Mouse (Mus musculus) limb, embryonic 15.5 days (tissue): ENCODE measurements around the gene Ahcyl2. TPM values are rescaled to one million over a fixed set of nuclear protein-coding genes. Genes with fewer than 3 reads are reported as not detected.
A peak's percentile ranks its signal among the peaks of the same experiment; 100 is the strongest.

Experiments used
- ATAC-seq: fragments of 200-750 bp; cut with Nextera tagmentation; 2 replicates; pipeline ENCODE4 v1.8.0; 2017; ENCODE audit warnings: low read depth, moderate TSS enrichment; ENCODE audit not compliant: insufficient number of reproducible peaks, low FRiP score, low TSS enrichment
- H3K27ac ChIP-seq: fragments of 300-500 bp; sonication (generic); 2 replicates; pipeline ENCODE4 v1.5.1; 2015; ENCODE audit warnings: moderate library complexity, mild to moderate bottlenecking, inconsistent platforms
- H3K27me3 ChIP-seq: fragments of 300-500 bp; sonication (generic); 2 replicates; pipeline ENCODE4 v1.6.1; 2015; ENCODE audit warnings: inconsistent platforms
- H3K36me3 ChIP-seq: fragments of 300-500 bp; sonication (generic); 2 replicates; pipeline ENCODE4 v1.6.1; 2015; ENCODE audit warnings: inconsistent platforms
- H3K4me1 ChIP-seq: fragments of 300-500 bp; sonication (generic); 2 replicates; pipeline ENCODE4 v1.6.1; 2015; ENCODE audit warnings: inconsistent platforms
- H3K4me2 ChIP-seq: fragments of 300-500 bp; sonication (generic); 2 replicates; pipeline ENCODE4 v1.6.1; 2015; ENCODE audit warnings: mild to moderate bottlenecking, inconsistent platforms
- H3K4me3 ChIP-seq: fragments of 300-500 bp; sonication (generic); 2 replicates; pipeline ENCODE4 v1.5.1; 2015; ENCODE audit warnings: mild to moderate bottlenecking, inconsistent platforms
- H3K9ac ChIP-seq: fragments of 300-500 bp; sonication (generic); 2 replicates; pipeline ENCODE4 v1.6.1; 2015; ENCODE audit warnings: inconsistent platforms
- H3K9me3 ChIP-seq: fragments of 300-500 bp; sonication (generic); 2 replicates; pipeline ENCODE4 v1.6.1; 2016; ENCODE audit warnings: inconsistent platforms
- WGBS: fragments of 180-500 bp; shearing (Covaris S2); methylation state at CpG from one replicate; pipeline ENCODE4 v1.1.7; 2015; 5-methylcytosine and 5-hydroxymethylcytosine counted together
- polyA plus RNA-seq: library from polyadenylated mRNA; unstranded; fragments of >200 nt; fragmentation: Nextera tagmentation; extraction: Ambion mirVana; gene quantifications from 2 replicates; pipeline ENCODE4 v1.2.1, GENCODE M21; 2015

The Ahcyl2 gene
- polyA plus RNA-seq, 1 experiment from 2014 or later = 13.4 TPM

DNA sequence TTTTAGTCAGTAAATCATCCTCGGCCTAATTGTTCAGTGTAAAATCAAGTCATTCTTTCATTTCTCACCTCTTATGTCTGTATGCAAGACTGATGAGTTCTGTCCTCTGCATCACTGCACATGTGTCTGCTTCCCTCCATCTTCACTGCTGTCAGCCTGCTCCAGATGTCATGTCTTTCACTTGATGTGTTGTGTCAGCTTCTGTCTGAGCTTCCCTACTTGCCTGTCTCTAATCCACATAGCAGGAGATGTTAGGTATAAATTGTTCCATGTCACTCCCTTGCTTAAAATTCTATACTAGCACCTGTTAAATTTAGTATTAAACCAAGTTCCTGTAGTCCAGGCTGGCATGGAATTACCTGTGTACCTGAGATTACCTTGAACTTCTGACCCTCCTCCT, 72.2 kb downstream of the Ahcyl2 start:
- no peak overlapping the region for H3K27ac ChIP-seq
- H3K36me3 ChIP-seq = peaks cover under 1% of the 10 kb centered on the region; the same call in 1 of the 2 replicates
- no peak for ATAC-seq
- no peaks in the 10 kb centered on the region for H3K9me3 ChIP-seq
- H3K4me2 ChIP-seq = no peak overlapping the region
- 96% methylated on average over 1 of the region's 1 CpGs for WGBS
- no peaks in the 10 kb centered on the region for H3K4me1 ChIP-seq
- no peak overlapping the region for H3K4me3 ChIP-seq
- H3K27me3 ChIP-seq = no peaks in the 10 kb centered on the region
- no peak overlapping the region for H3K9ac ChIP-seq

DNA sequence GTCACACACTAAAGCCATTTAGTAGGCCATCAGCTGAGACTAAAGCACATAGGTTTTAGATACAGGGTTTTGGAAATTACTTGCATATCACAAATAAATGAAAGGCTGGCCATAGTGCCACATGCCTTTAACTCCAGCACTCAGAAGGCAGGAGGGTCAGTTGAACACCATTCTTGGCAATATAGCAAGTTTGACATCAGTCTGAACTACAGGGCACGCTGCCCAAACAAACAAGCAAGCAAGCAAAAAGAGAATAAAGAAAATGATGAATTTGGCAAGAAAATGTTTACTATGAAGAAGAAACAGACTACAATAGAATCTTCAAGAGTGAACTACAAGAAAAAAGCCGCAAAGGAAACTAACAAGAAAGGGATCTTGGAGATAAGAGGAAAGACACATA, 73.7 kb downstream of the Ahcyl2 start:
- Histone ChIP-seq H3K4me2 (no peak overlapping the region), H3K27ac (no peak overlapping the region), H3K27me3 (no peaks in the 10 kb centered on the region), H3K36me3 (no peaks in the 10 kb centered on the region), H3K9me3 (no peaks in the 10 kb centered on the region), H3K4me1 (no peaks in the 10 kb centered on the region), H3K9ac (no peak overlapping the region), H3K4me3 (no peak overlapping the region)
- WGBS = 93% methylated on average over 2 of the region's 2 CpGs
- ATAC-seq = no peak

DNA sequence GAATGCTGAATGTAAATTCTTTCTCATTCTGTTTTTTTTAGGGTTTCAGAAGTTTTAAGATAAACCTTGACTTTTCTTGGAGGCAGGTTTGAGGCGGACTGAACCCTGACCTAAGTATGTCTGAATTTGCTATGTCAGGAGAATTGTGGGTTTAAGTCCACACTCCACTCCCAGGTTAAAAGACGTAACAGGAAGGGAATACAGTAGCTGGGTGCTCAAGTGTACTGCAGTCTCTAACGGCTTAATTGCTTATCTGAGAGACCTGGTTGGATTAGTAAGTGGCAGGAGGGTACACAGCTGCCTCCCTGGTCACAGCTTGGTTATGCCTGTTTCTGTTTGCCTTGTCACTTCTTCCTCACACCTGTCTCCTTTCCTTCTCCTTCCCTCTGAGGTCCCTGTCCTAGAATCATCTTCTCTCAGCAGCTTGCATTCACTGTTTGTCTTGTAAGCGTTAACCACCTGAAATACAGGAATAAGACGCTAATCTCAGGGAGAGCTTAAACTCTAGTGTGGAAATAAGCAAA, 79.9 kb downstream of the Ahcyl2 start:
- no peak overlapping the region for H3K4me3 ChIP-seq
- ATAC-seq = no peak
- 71% methylated on average over 5 of the region's 5 CpGs for WGBS
- no peaks in the 10 kb centered on the region for H3K27me3 ChIP-seq
- no peaks in the 10 kb centered on the region for H3K4me1 ChIP-seq
- no peaks in the 10 kb centered on the region for H3K36me3 ChIP-seq
- H3K9ac ChIP-seq = no peak overlapping the region
- H3K4me2 ChIP-seq = no peak overlapping the region
- H3K27ac ChIP-seq = no peak overlapping the region
- no peaks in the 10 kb centered on the region for H3K9me3 ChIP-seq

DNA sequence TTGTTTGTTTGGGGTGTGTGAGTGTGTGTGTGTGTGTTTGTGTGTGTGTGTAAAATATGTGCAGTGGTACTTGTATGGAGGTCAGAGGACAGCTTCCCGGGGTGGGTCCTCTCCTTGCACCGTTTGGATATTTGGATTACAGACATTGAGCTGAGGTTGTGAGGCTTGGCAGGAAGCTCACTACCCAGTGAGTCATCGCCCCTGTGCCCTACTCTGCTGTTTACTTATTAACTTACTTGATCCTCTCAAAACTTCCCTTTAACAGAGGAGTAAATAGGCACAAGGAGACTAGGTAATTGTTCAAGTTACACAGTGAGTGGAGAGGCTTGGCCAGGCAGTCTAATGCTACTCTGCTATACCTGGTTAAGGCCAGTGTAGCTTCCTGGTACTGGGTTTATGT, 81.0 kb downstream of the Ahcyl2 start:
- 72% methylated on average over 3 of the region's 3 CpGs for WGBS
- no peaks in the 10 kb centered on the region for H3K27me3 ChIP-seq
- no peaks in the 10 kb centered on the region for H3K36me3 ChIP-seq
- no peak overlapping the region for H3K4me3 ChIP-seq
- H3K4me2 ChIP-seq = no peak overlapping the region
- no peaks in the 10 kb centered on the region for H3K9me3 ChIP-seq
- H3K27ac ChIP-seq = no peak overlapping the region
- H3K9ac ChIP-seq = no peak overlapping the region
- ATAC-seq = no peak
- peaks cover 3% of the 10 kb centered on the region; the same call in 1 of the 2 replicates for H3K4me1 ChIP-seq

DNA sequence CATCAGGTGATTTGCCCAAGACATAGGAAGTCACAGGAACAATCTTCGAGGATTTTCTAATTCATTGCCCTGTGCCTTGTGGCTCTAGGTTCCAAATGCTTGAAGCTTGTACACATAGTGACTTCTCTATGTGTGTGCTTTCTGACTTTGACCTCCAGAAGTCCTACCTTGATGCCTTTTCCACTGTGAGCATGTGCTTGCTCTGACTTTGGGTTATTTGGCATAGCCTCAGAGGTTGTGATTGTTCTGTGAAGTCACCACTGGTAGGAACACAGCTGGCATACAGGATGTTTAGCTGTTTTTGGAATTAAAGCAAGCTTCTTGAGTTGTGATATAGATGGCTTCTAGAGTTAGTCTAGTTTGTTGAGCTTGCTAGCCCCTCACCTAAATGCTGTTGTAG, 82.3 kb downstream of the Ahcyl2 start:
- H3K36me3 ChIP-seq = no peaks in the 10 kb centered on the region
- H3K4me1 ChIP-seq = peaks cover 5% of the 10 kb centered on the region; the same call in 1 of the 2 replicates
- H3K9ac ChIP-seq = no peak overlapping the region
- H3K4me3 ChIP-seq = no peak overlapping the region
- WGBS = 94% methylated on average over 1 of the region's 1 CpGs
- H3K9me3 ChIP-seq = no peaks in the 10 kb centered on the region
- H3K4me2 ChIP-seq = no peak overlapping the region
- no peak overlapping the region for H3K27ac ChIP-seq
- no peaks in the 10 kb centered on the region for H3K27me3 ChIP-seq
- no peak for ATAC-seq

DNA sequence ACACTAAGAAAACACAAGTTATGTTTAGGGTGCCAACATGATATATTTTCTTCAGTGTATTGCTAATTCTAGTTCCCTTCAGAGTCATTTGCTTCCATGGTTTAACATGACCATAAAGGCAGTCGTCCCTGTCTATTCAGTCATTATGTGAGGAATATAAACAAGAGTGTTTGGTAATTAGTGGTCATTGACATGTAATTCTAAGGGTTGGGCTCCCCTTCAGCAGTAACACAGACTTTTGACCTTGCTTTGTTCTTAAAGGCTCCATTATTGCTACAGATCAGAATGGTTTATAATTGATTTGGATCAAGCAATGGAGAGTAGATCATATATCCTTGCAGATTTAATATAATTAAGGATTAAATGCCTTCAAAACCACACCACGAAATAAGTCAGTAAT, 82.9 kb downstream of the Ahcyl2 start:
- 60% methylated on average over 2 of the region's 2 CpGs for WGBS
- no peaks in the 10 kb centered on the region for H3K9me3 ChIP-seq
- no peak overlapping the region for H3K4me3 ChIP-seq

DNA sequence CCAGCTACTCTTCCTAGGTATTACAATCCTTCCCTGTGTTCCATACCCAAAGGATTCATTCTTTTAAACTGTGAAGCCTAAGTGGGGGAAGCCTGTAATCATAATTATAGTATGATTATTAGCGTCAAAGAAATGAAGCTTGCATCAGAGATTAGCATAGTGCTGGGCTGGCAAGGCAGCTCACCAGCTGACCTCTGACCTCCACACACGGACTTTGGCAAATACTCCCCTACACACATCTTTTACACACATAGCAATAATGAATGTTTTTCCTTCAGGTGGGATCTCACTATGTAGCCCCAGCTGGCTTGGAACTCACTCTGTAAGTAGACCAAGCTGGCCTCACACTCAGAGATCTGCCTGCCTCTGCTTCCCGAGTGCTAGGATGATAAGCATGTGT, 84.1 kb downstream of the Ahcyl2 start:
- 79% methylated on average over 3 of the region's 3 CpGs for WGBS

More for the DNA sequence above, 82.9 kb downstream of the Ahcyl2 start:
- Histone ChIP-seq H3K27me3 (no peaks in the 10 kb centered on the region), H3K27ac (no peak overlapping the region), H3K36me3 (no peaks in the 10 kb centered on the region), H3K4me1 (peaks cover 5% of the 10 kb centered on the region; the same call in 1 of the 2 replicates), H3K4me2 (no peak overlapping the region), H3K9ac (no peak overlapping the region)
- no peak for ATAC-seq

DNA sequence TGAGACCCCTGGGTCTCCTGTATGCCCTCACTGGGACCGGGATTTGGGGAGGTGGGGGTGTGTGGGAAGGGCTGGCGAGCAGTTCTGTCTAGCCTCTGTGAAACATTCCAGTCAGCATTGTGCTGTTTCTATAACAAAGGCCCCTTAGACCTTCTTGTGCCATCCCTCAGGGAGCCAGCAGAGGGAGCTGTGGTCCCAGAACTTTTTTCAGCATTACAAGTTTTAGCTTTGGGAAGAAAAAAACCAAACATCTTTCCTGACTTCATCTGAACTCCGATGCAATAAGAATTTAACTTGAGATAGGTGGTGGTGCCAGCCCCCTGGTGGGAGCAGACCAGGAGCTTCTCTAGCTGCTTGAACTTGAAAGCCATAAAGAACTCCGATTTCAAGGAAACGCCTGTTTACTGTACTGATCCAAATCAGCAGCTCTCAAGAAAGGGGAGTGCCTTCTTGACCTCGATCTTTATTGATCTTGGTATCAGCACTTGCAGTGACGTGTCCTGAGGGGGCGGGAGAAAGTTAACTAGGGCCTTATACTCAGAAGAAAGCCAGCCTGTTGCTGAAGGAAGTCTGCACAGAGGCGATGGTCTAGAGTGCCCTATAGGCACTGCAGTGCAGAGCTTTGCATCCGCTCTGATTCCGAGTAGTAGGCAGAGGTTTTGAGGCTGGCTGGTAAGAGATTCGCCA, 85.5 kb downstream of the Ahcyl2 start:
- 0 out of 2 replicates have a peak, but pooled peaks have one; percentile 19 for ATAC-seq

More for the DNA sequence above, 84.1 kb downstream of the Ahcyl2 start:
- Histone ChIP-seq H3K27me3 (no peaks in the 10 kb centered on the region), H3K36me3 (no peaks in the 10 kb centered on the region), H3K4me2 (no peak overlapping the region), H3K4me1 (peaks cover 5% of the 10 kb centered on the region; the same call in 1 of the 2 replicates), H3K27ac (no peak overlapping the region), H3K4me3 (no peak overlapping the region), H3K9ac (no peak overlapping the region), H3K9me3 (no peaks in the 10 kb centered on the region)
- ATAC-seq = no peak

DNA sequence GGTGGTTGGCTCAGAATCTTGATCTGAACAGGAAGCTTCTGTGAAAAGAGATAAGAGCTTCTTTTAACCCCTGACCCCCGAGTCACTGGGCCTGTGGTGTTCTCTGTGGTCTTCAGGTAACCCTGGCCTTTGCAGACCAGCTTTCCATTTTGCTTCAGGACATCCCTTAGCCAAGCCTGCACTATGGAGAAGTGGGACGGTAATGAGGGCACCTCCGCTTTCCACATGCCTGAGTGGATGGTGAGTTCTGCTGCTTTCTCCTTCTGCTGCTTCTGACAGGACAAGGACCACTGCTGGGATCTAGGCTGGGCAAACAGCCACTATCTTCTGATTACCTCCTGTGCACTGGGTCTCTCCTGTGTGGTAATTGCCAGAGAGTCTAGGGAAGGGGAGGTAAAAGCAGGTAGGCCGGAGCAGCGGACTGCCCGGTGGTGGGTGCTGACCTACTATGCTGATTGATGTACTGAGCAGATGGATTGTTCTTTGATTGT, 86.1 kb downstream of the Ahcyl2 start:
- Histone ChIP-seq H3K27ac (no peak overlapping the region), H3K27me3 (no peaks in the 10 kb centered on the region), H3K9me3 (no peaks in the 10 kb centered on the region), H3K4me2 (peak overlapping the region; percentile 43; the same call in 1 of the 2 replicates), H3K36me3 (no peaks in the 10 kb centered on the region), H3K4me1 (peaks cover 5% of the 10 kb centered on the region; the same call in 1 of the 2 replicates), H3K9ac (no peak overlapping the region), H3K4me3 (no peak overlapping the region)
- 86% methylated on average over 6 of the region's 6 CpGs for WGBS
- ATAC-seq = 0 out of 2 replicates have a peak, but pooled peaks have one; percentile 24

More for the DNA sequence above, 85.5 kb downstream of the Ahcyl2 start:
- Histone ChIP-seq H3K36me3 (no peaks in the 10 kb centered on the region), H3K9me3 (no peaks in the 10 kb centered on the region), H3K27me3 (no peaks in the 10 kb centered on the region), H3K27ac (no peak overlapping the region), H3K4me2 (peak overlapping the region; percentile 43), H3K4me1 (peaks cover 5% of the 10 kb centered on the region; the same call in 1 of the 2 replicates), H3K4me3 (peak overlapping the region; percentile 21; the same call in 1 of the 2 replicates), H3K9ac (no peak overlapping the region)
- WGBS = 24% methylated on average over 12 of the region's 12 CpGs

DNA sequence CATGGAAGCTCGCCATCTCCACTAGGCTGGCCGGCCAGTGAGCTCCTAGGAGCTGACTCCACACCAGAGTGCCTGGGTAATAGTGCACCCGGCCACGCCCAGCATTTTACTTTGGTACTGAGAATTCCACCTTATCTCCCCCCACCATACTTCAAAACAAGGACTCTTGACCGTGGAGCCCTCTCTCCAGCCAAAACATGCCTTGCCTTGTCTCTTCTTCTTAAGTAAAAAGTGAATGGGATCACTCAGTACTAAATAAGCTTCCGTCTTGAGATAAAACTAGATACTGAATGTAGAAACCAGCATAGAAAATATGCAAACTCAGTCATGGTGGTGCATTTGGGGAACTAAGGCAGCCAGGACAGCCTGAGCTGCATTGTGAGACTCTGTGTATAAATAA, 90.8 kb downstream of the Ahcyl2 start:
- Histone ChIP-seq H3K36me3 (no peaks in the 10 kb centered on the region; the same call in 1 of the 2 replicates), H3K27ac (no peak overlapping the region), H3K4me3 (no peak overlapping the region), H3K9me3 (no peaks in the 10 kb centered on the region), H3K9ac (no peak overlapping the region), H3K27me3 (no peaks in the 10 kb centered on the region), H3K4me2 (no peak overlapping the region), H3K4me1 (peaks cover 6% of the 10 kb centered on the region; the same call in 1 of the 2 replicates)
- no peak for ATAC-seq
- WGBS = 70% methylated on average over 6 of the region's 6 CpGs

DNA sequence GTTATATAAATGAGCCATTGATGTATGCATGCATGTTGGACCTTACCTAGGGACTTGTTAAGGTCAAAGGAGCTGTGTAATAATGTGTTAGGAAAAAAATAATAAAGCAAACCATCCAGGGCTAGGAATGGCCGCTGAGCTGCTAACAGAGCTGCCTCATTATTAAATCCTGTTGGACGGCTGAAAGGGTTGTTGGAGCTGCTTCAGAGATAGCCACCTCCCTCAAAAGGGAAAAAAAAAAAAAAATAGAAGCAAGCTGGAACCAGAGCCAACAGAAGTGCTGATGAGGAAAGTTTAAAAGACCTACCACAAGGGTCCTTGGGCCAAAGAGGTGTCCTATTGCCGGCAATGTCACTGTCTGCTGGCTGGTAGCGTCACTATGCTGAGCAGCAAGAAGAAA, 91.5 kb downstream of the Ahcyl2 start:
- whole genome bisulfite sequencing = 39% methylated on average over 4 of the region's 4 CpGs
- Histone ChIP-seq H3K27me3 (no peaks in the 10 kb centered on the region), H3K9ac (no peak overlapping the region), H3K27ac (no peak overlapping the region), H3K9me3 (no peaks in the 10 kb centered on the region), H3K36me3 (no peaks in the 10 kb centered on the region; the same call in 1 of the 2 replicates), H3K4me1 (peaks cover 3% of the 10 kb centered on the region; the same call in 1 of the 2 replicates), H3K4me2 (no peak overlapping the region), H3K4me3 (no peak overlapping the region)
- ATAC-seq = no peak

DNA sequence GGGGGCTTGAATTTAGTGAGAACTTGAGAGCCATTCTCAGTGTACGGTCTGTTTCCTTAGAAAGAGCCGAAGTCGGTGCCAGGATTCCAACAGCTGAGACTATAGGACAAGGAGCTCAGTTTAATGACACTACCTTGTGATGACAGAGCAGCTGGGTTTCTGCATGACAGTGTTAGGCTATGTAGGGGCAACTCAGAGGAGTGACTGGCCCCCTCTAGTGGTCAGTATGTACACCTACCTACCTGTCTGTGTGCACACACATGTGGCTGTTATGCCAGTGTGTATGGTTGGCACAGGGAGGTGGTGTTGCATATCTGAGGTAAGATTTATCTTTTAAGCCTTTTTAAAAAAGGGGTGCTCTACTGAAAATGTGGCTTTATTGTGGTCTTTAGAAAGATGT, 92.4 kb downstream of the Ahcyl2 start:
- no peak for ATAC-seq
- Histone ChIP-seq H3K9me3 (no peaks in the 10 kb centered on the region), H3K4me1 (peaks cover 3% of the 10 kb centered on the region; the same call in 1 of the 2 replicates), H3K36me3 (no peaks in the 10 kb centered on the region; the same call in 1 of the 2 replicates), H3K27me3 (no peaks in the 10 kb centered on the region), H3K9ac (no peak overlapping the region), H3K4me3 (no peak overlapping the region), H3K4me2 (no peak overlapping the region), H3K27ac (no peak overlapping the region)
- WGBS = 71% methylated on average over 3 of the region's 3 CpGs
